Mouse (Mus musculus) stomach, postnatal 0 days (tissue): ENCODE results near the gene Speer2. TPM values are rescaled to one million over a fixed set of nuclear protein-coding genes. Genes with fewer than 3 reads are reported as not detected.

Source experiments
- ATAC-seq: fragments of 200-750 bp; cut with Nextera tagmentation; 2 replicates; pipeline ENCODE4 v1.8.0; 2017; ENCODE audit not compliant: low FRiP score, low TSS enrichment
- DNase-seq: peaks from one replicate; pipeline ENCODE4 v3.0.0-alpha.2; 2016; ENCODE audit warnings: low spot score
- H3K27ac ChIP-seq: fragments of 300-500 bp; sonication (generic); replicated peaks from 2 replicates; pipeline ENCODE4 v1.5.1; 2014; ENCODE audit warnings: mild to moderate bottlenecking, control low read depth
- H3K27me3 ChIP-seq: fragments of 300-500 bp; sonication (generic); 2 replicates; pipeline ENCODE4 v1.6.1; 2014; ENCODE audit warnings: low read length; ENCODE audit not compliant: control insufficient read depth, insufficient read depth
- H3K36me3 ChIP-seq: fragments of 300-500 bp; sonication (generic); 2 replicates; pipeline ENCODE4 v1.6.1; 2014; ENCODE audit warnings: low read length, mixed read lengths; ENCODE audit not compliant: control insufficient read depth, insufficient read depth
- H3K4me1 ChIP-seq: fragments of 300-500 bp; sonication (generic); replicated peaks from 2 replicates; pipeline ENCODE4 v1.6.1; 2014; ENCODE audit warnings: antibody characterized with exemption; ENCODE audit not compliant: control insufficient read depth, insufficient read depth
- H3K4me2 ChIP-seq: fragments of 300-500 bp; sonication (generic); replicated peaks from 2 replicates; pipeline ENCODE4 v1.6.1; 2014; ENCODE audit warnings: low read depth, mild to moderate bottlenecking, control low read depth, moderate library complexity
- H3K4me3 ChIP-seq: fragments of 300-500 bp; sonication (generic); 2 replicates; pipeline ENCODE4 v1.5.1; 2014; ENCODE audit warnings: low read depth, low read length, control low read depth
- H3K9ac ChIP-seq: fragments of 300-500 bp; sonication (generic); 2 replicates; pipeline ENCODE4 v1.6.1; 2014; ENCODE audit warnings: mild to moderate bottlenecking, low read length, control low read depth, mixed read lengths
- H3K9me3 ChIP-seq: fragments of 300-500 bp; sonication (generic); 2 replicates; pipeline ENCODE4 v1.6.1; 2016; ENCODE audit warnings: low read length; ENCODE audit not compliant: control insufficient read depth
- CTCF ChIP-seq: IDR thresholded peaks from 2 replicates; pipeline ENCODE4 v1.5.1; 2016; ENCODE audit warnings: antibody characterized with exemption, low read depth, mild to moderate bottlenecking, moderate library complexity
- EP300 ChIP-seq: optimal IDR thresholded peaks from 2 replicates; pipeline ENCODE3; 2016; ENCODE audit warnings: antibody characterized with exemption
- WGBS: fragments of 180-500 bp; shearing (Covaris S2); extraction: QIAGEN DNeasy Blood & Tissue Kit; methylation state at CpG from one replicate; pipeline ENCODE4 v1.1.7; 2014; 5-methylcytosine and 5-hydroxymethylcytosine counted together
- polyA plus RNA-seq: library from polyadenylated mRNA; unstranded; fragments of >200 nt; fragmentation: Nextera tagmentation; extraction: Ambion mirVana; gene quantifications from 2 replicates; pipeline ENCODE4 v1.2.1, GENCODE M21; 2015

The Speer2 gene
- not detected in 2 replicates for polyA plus RNA-seq

DNA sequence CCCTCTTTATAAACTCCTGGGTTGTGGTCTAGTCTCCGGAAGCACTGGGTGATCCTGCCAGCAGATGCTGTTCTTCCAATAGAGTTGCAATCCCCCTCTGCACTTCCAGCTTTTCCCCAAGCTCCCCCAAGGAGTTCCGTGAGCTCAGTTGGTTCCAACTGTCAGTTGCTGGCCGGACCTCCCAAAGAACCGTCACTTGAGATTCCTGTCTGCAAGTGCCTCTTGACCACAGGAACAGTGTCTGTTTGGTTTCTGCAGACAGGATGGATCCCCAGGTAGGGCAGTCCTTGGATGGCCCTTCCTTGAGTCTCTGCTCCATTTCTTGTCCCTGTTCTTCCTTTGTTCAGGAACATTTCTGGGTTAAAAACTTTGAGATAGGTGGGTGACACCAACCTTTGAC, at the start of gene Speer2:
Gene Speer2 (minus strand): TSS at position 101 of the 400 bp plus-strand sequence.
- no peaks in the 10 kb centered on the region for H3K9me3 ChIP-seq
- H3K9ac ChIP-seq = no peak within 1 kb of the TSS
- no peaks in the 10 kb centered on the region for H3K36me3 ChIP-seq
- 93% methylated on average over 4 of the region's 4 CpGs for WGBS
- H3K4me1 ChIP-seq = no peaks in the 10 kb centered on the region
- no peak within 1 kb of the TSS for H3K27ac ChIP-seq
- TF ChIP-seq EP300 (no peak), CTCF (no peak)
- H3K4me2 ChIP-seq = no peak within 1 kb of the TSS
- no peaks in the 10 kb centered on the region for H3K27me3 ChIP-seq
- ATAC-seq = no peak
- DNase-seq = no peak
- no peak within 1 kb of the TSS for H3K4me3 ChIP-seq

DNA sequence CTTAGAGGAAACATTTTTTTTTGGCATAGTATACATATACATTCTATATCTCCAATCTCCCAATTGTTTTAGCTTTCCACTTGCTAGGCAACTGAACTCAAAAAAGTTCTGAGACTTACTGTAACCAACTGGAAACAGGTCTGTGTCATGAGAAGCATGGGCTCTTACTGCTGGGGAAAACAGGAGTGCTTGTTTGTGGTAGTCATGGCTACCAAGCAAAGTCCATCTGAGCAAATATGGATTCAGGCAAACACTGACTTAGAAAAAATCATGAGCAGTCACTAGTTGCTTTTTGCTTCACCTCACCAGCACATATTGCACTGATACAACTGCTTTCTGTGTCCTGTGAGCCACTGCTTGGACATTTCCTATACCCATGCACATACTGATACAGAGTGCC, 40.8 kb upstream of the Speer2 start:
- no peak for TF ChIP-seq EP300
- TF ChIP-seq CTCF = no peak
- DNase-seq (no peak), ATAC-seq (no peak)
- H3K4me3 ChIP-seq = no peak overlapping the region
- H3K27ac ChIP-seq = no peak overlapping the region
- no peak overlapping the region for H3K9ac ChIP-seq
- no peaks in the 10 kb centered on the region for H3K4me1 ChIP-seq
- H3K4me2 ChIP-seq = no peak overlapping the region
- H3K27me3 ChIP-seq = no peaks in the 10 kb centered on the region
- no peaks in the 10 kb centered on the region for H3K36me3 ChIP-seq
- no peaks in the 10 kb centered on the region for H3K9me3 ChIP-seq

DNA sequence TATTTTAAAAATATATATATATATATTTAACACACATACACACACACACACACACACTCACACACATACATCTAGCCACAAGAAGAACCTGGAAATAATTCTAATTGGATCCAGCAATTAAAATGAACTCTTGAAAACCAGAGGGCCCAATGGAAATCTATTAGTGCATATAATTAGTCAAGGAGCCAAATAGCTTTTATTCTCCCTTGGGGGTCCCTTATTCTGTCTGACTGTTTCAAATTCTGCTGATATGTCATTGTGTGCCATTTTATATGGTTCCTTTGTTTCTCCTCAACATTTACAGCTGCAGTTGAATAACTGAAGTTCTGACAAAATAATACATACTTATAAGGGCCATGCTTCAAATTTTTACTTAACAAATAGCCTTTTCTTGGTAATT, 17.2 kb upstream of the Speer2 start:
- no peak overlapping the region for H3K4me2 ChIP-seq
- H3K36me3 ChIP-seq = no peaks in the 10 kb centered on the region
- no peaks in the 10 kb centered on the region for H3K27me3 ChIP-seq
- no peak overlapping the region for H3K27ac ChIP-seq
- DNase-seq (no peak), ATAC-seq (no peak)
- H3K9me3 ChIP-seq = no peaks in the 10 kb centered on the region
- no peaks in the 10 kb centered on the region for H3K4me1 ChIP-seq
- TF ChIP-seq CTCF = no peak
- no peak for TF ChIP-seq EP300
- no peak overlapping the region for H3K9ac ChIP-seq
- no peak overlapping the region for H3K4me3 ChIP-seq

DNA sequence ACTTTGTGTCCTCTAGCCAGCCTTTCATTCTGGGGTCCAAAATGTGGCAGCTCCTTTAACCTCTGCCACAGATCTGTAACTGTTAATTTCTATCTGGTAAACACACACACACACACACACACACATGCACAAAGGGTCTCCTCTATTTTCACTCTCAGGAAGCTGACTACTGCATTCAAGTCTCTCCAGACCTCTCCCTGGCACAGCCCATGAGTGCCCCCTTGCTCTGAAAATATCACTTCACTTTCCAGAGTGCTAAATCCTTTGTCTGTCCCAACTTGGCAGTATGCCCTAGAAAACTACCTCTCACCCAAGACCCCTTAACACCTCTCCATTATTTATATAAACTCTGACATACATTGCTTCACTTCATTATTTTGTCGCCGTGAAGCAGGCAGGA, 26.9 kb downstream of the Speer2 start:
- Histone ChIP-seq H3K9me3 (no peaks in the 10 kb centered on the region), H3K27ac (no peak overlapping the region), H3K4me2 (no peak overlapping the region), H3K36me3 (no peaks in the 10 kb centered on the region), H3K27me3 (no peaks in the 10 kb centered on the region), H3K4me1 (no peaks in the 10 kb centered on the region), H3K9ac (no peak overlapping the region), H3K4me3 (no peak overlapping the region)
- no peak for TF ChIP-seq EP300
- TF ChIP-seq CTCF = no peak
- WGBS = 21% methylated on average over 2 of the region's 2 CpGs
- ATAC-seq (no peak), DNase-seq (no peak)

DNA sequence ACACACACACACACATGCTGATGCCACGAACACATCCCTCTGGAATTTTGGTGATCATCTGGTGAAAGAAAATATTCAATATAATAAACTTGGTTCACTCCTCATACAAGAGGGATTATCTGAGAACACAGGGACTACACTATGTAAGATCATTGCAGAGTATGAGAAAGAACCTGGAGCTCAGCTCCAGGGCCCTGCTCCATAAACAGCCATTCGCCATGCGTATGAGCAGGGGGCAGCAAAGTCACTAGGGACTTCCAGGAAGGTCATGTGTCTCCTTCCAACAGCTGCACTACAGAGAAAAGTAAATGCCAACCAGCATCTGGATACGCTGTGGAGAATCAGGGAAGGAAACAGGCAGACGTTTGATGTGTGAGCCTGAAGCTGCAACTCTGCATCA, 49.9 kb downstream of the Speer2 start:
- Histone ChIP-seq H3K4me3 (no peak overlapping the region), H3K27ac (no peak overlapping the region), H3K36me3 (no peaks in the 10 kb centered on the region), H3K4me2 (no peak overlapping the region), H3K4me1 (no peaks in the 10 kb centered on the region), H3K9ac (no peak overlapping the region), H3K27me3 (no peaks in the 10 kb centered on the region), H3K9me3 (no peaks in the 10 kb centered on the region)
- 59% methylated on average over 5 of the region's 5 CpGs for WGBS
- DNase-seq (no peak), ATAC-seq (no peak)
- no peak for TF ChIP-seq EP300
- no peak for TF ChIP-seq CTCF
